Mouse (Mus musculus) embryonic facial prominence, embryonic 11.5 days (tissue): Measurements from ENCODE around the gene Senp3. TPM values are rescaled to one million over a fixed set of nuclear protein-coding genes. Genes with fewer than 3 reads are reported as not detected.

ENCODE experiments used
- ATAC-seq: fragments of 200-750 bp; cut with Nextera tagmentation; replicated peaks from 2 replicates; pipeline ENCODE4 v1.8.0; 2017; ENCODE audit warnings: low read depth; ENCODE audit not compliant: insufficient number of reproducible peaks, low FRiP score, low TSS enrichment
- DNase-seq: peaks from one replicate; pipeline ENCODE4 v3.0.0-alpha.2; 2015; ENCODE audit warnings: low spot score
- H3K27ac ChIP-seq: fragments of 300-500 bp; sonication (generic); replicated peaks from 2 replicates; pipeline ENCODE4 v1.5.1; 2014; ENCODE audit warnings: mild to moderate bottlenecking, low read depth, low read length, control low read depth
- H3K27me3 ChIP-seq: fragments of 300-500 bp; sonication (generic); 2 replicates; pipeline ENCODE4 v1.6.1; 2014; ENCODE audit warnings: mild to moderate bottlenecking, low read length, moderate library complexity, mixed read lengths; ENCODE audit not compliant: control insufficient read depth, insufficient read depth
- H3K36me3 ChIP-seq: fragments of 300-500 bp; sonication (generic); replicated peaks from 2 replicates; pipeline ENCODE4 v1.6.1; 2014; ENCODE audit warnings: low read depth, mild to moderate bottlenecking, low read length, moderate library complexity, mixed read lengths; ENCODE audit not compliant: control insufficient read depth, insufficient read depth
- H3K4me1 ChIP-seq: fragments of 300-500 bp; sonication (generic); 2 replicates; pipeline ENCODE4 v1.6.1; 2014; ENCODE audit warnings: low read length, mixed read lengths; ENCODE audit not compliant: control insufficient read depth, insufficient read depth
- H3K4me2 ChIP-seq: fragments of 300-500 bp; sonication (generic); 2 replicates; pipeline ENCODE4 v1.6.1; 2014; ENCODE audit warnings: low read depth, mild to moderate bottlenecking, control low read depth, low read length, moderate library complexity
- H3K4me3 ChIP-seq: fragments of 300-500 bp; sonication (generic); 2 replicates; pipeline ENCODE4 v1.5.1; 2014; ENCODE audit warnings: low read depth, low read length, control low read depth
- H3K9ac ChIP-seq: fragments of 300-500 bp; sonication (generic); replicated peaks from 2 replicates; pipeline ENCODE4 v1.6.1; 2014; ENCODE audit warnings: mild to moderate bottlenecking, control low read depth, low read length
- H3K9me3 ChIP-seq: fragments of 300-500 bp; sonication (generic); replicated peaks from 2 replicates; pipeline ENCODE4 v1.6.1; 2016; ENCODE audit warnings: mild to moderate bottlenecking, low read length, inconsistent platforms, mixed read lengths; ENCODE audit not compliant: control insufficient read depth
- WGBS: fragments of 180-500 bp; shearing (Covaris S2); extraction: QIAGEN DNeasy Blood & Tissue Kit; methylation state at CpG from one replicate; pipeline ENCODE4 v1.1.7; 2014; 5-methylcytosine and 5-hydroxymethylcytosine counted together
- polyA plus RNA-seq: library from polyadenylated mRNA; unstranded; fragments of >200 nt; fragmentation: Nextera tagmentation; extraction: Ambion mirVana; gene quantifications from 2 replicates; pipeline ENCODE4 v1.2.1, GENCODE M21; 2014

Senp3 gene
- polyA plus RNA-seq, 1 experiment from 2014 or later, result 108 TPM

DNA sequence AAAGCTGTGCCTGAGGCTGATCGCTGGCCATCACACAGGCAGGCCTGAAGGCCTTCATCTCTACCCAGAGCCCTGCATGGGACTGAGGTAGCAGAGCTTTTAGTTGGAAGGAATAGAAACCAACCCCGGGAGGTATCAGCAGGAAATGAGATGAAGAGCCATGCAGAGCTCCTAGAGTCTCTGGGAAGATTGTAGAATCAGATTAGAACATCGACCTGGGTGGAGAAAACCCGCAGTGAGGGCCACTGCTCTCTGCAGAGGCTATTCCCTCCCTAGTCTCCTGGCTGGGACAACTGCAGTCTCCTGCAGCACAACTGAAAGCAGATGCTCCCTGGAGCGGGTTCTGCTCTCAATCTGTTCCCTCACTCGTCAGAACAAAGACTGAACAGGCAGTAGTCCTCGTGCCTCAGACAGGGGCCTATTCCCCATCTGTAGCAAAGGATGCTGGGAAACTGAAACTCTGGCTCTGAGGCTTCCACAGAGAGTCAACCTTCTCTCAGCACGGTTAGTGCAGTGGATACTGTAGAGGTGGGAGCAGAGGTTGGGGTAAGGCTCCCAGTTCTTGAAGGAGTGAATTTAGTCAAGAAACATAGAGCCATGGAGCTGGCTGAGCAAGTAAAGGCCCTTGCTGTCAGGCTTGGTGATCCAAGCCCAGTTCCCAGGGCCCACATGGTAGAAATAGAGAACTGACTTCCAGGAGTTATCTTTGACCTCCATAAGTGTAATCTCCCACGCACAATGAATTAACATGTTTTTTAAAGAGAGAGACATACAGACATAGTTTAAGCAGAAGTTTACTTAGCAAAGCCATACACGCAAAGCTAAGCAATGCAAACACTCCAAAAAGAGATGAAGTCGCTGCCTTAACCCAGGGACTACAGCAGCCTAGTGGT, 27.9 kb upstream of the Senp3 start:
- no peaks in the 10 kb centered on the region for H3K27me3 ChIP-seq
- no peak overlapping the region for H3K4me2 ChIP-seq
- DNase-seq (no peak), ATAC-seq (no peak)
- peak overlapping the region; percentile 5; the same call in 1 of the 2 replicates for H3K27ac ChIP-seq
- H3K4me1 ChIP-seq, result no peaks in the 10 kb centered on the region
- no peak overlapping the region; the same call in 1 of the 2 replicates for H3K9ac ChIP-seq
- H3K4me3 ChIP-seq, result no peak overlapping the region
- H3K9me3 ChIP-seq, result no peaks in the 10 kb centered on the region
- 46% methylated on average over 11 of the region's 11 CpGs for WGBS
- no peaks in the 10 kb centered on the region for H3K36me3 ChIP-seq

GRCm38 (mm10) chr11:69708614-69709265, 26.9 kb upstream of the Senp3 start:
- DNase-seq (no peak), ATAC-seq (no peak)
- Histone ChIP-seq H3K9me3 (no peaks in the 10 kb centered on the region), H3K9ac (no peak overlapping the region), H3K27ac (no peak overlapping the region), H3K27me3 (no peaks in the 10 kb centered on the region), H3K4me3 (no peak overlapping the region), H3K36me3 (no peaks in the 10 kb centered on the region), H3K4me1 (no peaks in the 10 kb centered on the region), H3K4me2 (no peak overlapping the region)
- 66% methylated on average over 3 of the region's 3 CpGs for WGBS

- WGBS, result 91% methylated on average over 4 of the region's 4 CpGs
- no peaks in the 10 kb centered on the region for H3K9me3 ChIP-seq
- no peaks in the 10 kb centered on the region for H3K36me3 ChIP-seq
- H3K27ac ChIP-seq, result no peak overlapping the region
- no peak overlapping the region for H3K4me2 ChIP-seq
- H3K4me1 ChIP-seq, result no peaks in the 10 kb centered on the region
- no peak overlapping the region for H3K9ac ChIP-seq
- H3K27me3 ChIP-seq, result no peaks in the 10 kb centered on the region
- ATAC-seq (no peak), DNase-seq (no peak)
- no peak overlapping the region for H3K4me3 ChIP-seq
Observed at GRCm38 (mm10) chr11:69707873-69708381, 26.0 kb upstream of the Senp3 start.

- no peaks in the 10 kb centered on the region for H3K9me3 ChIP-seq
- no peak overlapping the region for H3K27ac ChIP-seq
- no peak overlapping the region for H3K9ac ChIP-seq
- H3K4me1 ChIP-seq, result no peaks in the 10 kb centered on the region
- no peak overlapping the region for H3K4me3 ChIP-seq
- DNase-seq, result no peak
- no peak for ATAC-seq
- no peaks in the 10 kb centered on the region for H3K36me3 ChIP-seq
- no peak overlapping the region for H3K4me2 ChIP-seq
- 85% methylated on average over 4 of the region's 4 CpGs for WGBS
- H3K27me3 ChIP-seq, result no peaks in the 10 kb centered on the region
Observed at GRCm38 (mm10) chr11:69707480-69707847, 25.6 kb upstream of the Senp3 start.

DNA sequence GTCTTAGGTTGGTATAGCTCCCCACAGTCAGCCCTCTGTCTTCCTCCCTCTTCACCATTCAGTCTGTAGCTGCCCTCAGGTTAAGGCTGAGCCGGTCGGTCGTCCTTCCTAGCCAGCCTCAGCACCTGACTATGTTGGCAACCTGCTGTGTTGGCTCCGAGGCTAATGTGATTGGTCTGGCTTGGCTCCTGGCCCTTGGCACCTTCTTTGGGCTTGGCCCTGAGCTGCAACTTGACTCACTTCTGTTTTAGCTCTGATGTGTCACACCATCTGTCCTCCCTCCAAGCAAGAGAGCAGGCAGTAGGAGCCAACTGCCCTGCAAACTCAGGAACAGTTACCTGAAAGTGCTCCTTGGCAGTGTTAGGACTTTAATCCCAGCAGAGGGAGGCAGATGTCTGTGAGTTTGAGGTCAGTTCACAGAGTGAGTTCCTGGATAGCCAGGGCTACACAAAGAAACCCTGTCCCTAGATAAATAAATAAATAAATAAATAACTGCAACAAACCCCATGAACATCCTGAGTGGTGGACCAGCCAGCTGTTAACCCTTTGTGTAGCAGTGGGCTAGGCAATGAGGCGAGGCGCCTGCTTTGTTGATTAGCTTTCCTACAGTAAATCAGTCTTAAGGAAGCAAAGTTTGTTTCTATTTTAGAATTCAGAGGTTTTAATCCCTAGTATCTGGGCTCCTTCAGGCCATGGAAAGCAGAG, 25.0 kb upstream of the Senp3 start:
- Histone ChIP-seq H3K36me3 (no peaks in the 10 kb centered on the region), H3K4me3 (no peak overlapping the region), H3K9ac (no peak overlapping the region), H3K27ac (no peak overlapping the region), H3K27me3 (no peaks in the 10 kb centered on the region), H3K4me1 (no peaks in the 10 kb centered on the region), H3K9me3 (no peaks in the 10 kb centered on the region), H3K4me2 (no peak overlapping the region)
- no peak for DNase-seq
- WGBS, result 44% methylated on average over 6 of the region's 6 CpGs
- no peak for ATAC-seq

DNA sequence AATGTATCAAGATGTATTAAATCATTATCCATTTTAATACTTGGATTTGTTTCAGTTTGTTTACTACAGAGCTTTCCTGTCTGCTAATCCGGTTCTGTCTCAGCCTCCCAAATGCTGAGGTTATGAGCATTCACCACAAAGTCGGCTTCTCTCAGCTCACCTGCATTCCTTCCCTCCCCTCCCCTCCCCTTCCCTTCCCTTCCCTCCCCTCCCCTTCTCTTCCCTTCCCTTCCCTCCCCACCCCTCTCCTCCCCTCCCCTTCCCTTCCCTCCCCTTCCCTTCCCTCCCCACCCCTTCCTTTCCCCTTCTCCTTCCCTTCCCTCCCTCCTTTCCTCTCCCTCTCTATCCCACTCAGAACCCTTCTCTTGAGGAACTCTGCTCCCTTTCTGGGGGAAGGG, 22.7 kb upstream of the Senp3 start:
- Histone ChIP-seq H3K36me3 (no peaks in the 10 kb centered on the region), H3K9ac (no peak overlapping the region), H3K9me3 (no peaks in the 10 kb centered on the region), H3K27ac (no peak overlapping the region), H3K4me1 (no peaks in the 10 kb centered on the region), H3K4me2 (no peak overlapping the region), H3K4me3 (no peak overlapping the region), H3K27me3 (no peaks in the 10 kb centered on the region)
- 45% methylated on average over 2 of the region's 2 CpGs for WGBS
- ATAC-seq (no peak), DNase-seq (no peak)

- 67% methylated on average over 8 of the region's 8 CpGs for whole genome bisulfite sequencing
- H3K4me3 ChIP-seq, result no peak overlapping the region
- H3K4me2 ChIP-seq, result no peak overlapping the region
- no peaks in the 10 kb centered on the region for H3K9me3 ChIP-seq
- no peak overlapping the region for H3K9ac ChIP-seq
- no peak for DNase-seq
- H3K27me3 ChIP-seq, result no peaks in the 10 kb centered on the region
- no peak for ATAC-seq
- no peaks in the 10 kb centered on the region for H3K4me1 ChIP-seq
- no peaks in the 10 kb centered on the region for H3K36me3 ChIP-seq
- H3K27ac ChIP-seq, result no peak overlapping the region
Observed at GRCm38 (mm10) chr11:69703814-69704612, 22.1 kb upstream of the Senp3 start.
